8 mouse cellular contexts compared by ENCODE assay signal in genomic region chr4:44712051-44712700, GRCm38 (mm10). TPM values are rescaled to one million over a fixed set of nuclear protein-coding genes. Genes with fewer than 3 reads are reported as not detected.
A peak's percentile ranks its signal among the peaks of the same experiment; 100 is the strongest.
DNase-seq lines count a peak whose midpoint lies in the region; ATAC-seq and TF ChIP-seq lines count a peak whose summit lies in the region.

No protein-coding gene starts in this region.

- ATAC-seq in limb, embryonic 14.5 days (ENCODE audit: low FRiP score, low read depth) = no peak
- ATAC-seq in megakaryocyte progenitor cell, adult 5-6 weeks (replicated peaks; ENCODE audit: poor library complexity) = no peak

- H3K36me3 ChIP-seq in limb, embryonic 14.5 days (ENCODE audit: control insufficient read depth, insufficient read depth, low read length) = no peaks in the 10 kb centered on the region

- H3K27ac ChIP-seq in limb, embryonic 14.5 days (replicated peaks; ENCODE audit: low read depth, low read length) = no peak overlapping the region

- no peak overlapping the region for H3K9ac ChIP-seq in limb, embryonic 14.5 days (ENCODE audit: low read depth, low read length, severe bottlenecking)

- TF ChIP-seq POLR2A in limb, embryonic 14.5 days (IDR thresholded peaks at IDR 0.05; ENCODE audit: borderline replicate concordance, extremely low read depth, insufficient read depth, insufficient read length) = no peak

- peak; percentile 44 to 45 for DNase-seq in cerebellum, postnatal 10 days
- DNase-seq in cerebellum, adult 8-10 months = no peak
- DNase-seq in testis, postnatal 14 days (ENCODE audit: low spot score) = peak; percentile 8
- no peak for DNase-seq in testis, postnatal 10 days (ENCODE audit: low spot score)
- DNase-seq in limb, embryonic 14.5 days (ENCODE audit: low spot score) = no peak
- DNase-seq in gastrocnemius, adult 8-10 months (ENCODE audit: low spot score in 2 of 2) = no peak
- no peak for DNase-seq in urinary bladder, postnatal 14 days (ENCODE audit: low spot score)

- H3K4me3 ChIP-seq in limb, embryonic 14.5 days (replicated peaks; ENCODE audit: low read length) = peak overlapping the region; percentile 16

- peak overlapping the region; percentile 19; the same call in 1 of the 2 replicates for H3K4me2 ChIP-seq in limb, embryonic 14.5 days (replicated peaks; ENCODE audit: low read depth, low read length, severe bottlenecking)

- 2% methylated on average over 25 of the region's 25 CpGs for WGBS in limb, embryonic 14.5 days

- H3K27me3 ChIP-seq in limb, embryonic 14.5 days (ENCODE audit: control insufficient read depth, insufficient read depth, low read length) = peaks cover 95% of the 10 kb centered on the region

- H3K4me1 ChIP-seq in limb, embryonic 14.5 days (ENCODE audit: control insufficient read depth, insufficient read depth, low read length) = peaks cover 6% of the 10 kb centered on the region; the same call in 1 of the 2 replicates

- no peaks in the 10 kb centered on the region for H3K9me3 ChIP-seq in limb, embryonic 14.5 days (ENCODE audit: control insufficient read depth, low read length)

RNA-seq across cellular contexts. Expression of gene Pax5, which starts 1.9 kb away (rescaled TPM):
- 0.05 and 0.13 TPM in 2 replicates for polyA plus RNA-seq in limb, embryonic 14.5 days (2012; rRNA removed)
- polyA plus RNA-seq in limb, embryonic 14.5 days (2014; fragmentation: Nextera tagmentation; extraction: Ambion mirVana) = not detected in 2 replicates
- total RNA-seq in gastrocnemius, adult 8-10 months (2022) = not detected
- total RNA-seq in megakaryocyte progenitor cell, adult 5-6 weeks (2015) = 0.10 TPM in 1 of 2 replicates, not detected in the other
- total RNA-seq in megakaryocyte progenitor cell, adult 5-6 weeks (2017) = not detected in 2 replicates

RNA-seq across cellular contexts. Expression of gene Zcchc7, which starts 43.5 kb away (rescaled TPM):
- 32.5 and 39.2 TPM in 2 replicates for polyA plus RNA-seq in limb, embryonic 14.5 days (2012; rRNA removed)
- polyA plus RNA-seq in limb, embryonic 14.5 days (2014; fragmentation: Nextera tagmentation; extraction: Ambion mirVana) = 35.2 and 36.7 TPM in 2 replicates
- total RNA-seq in gastrocnemius, adult 8-10 months (2022) = 10 to 100 TPM; 11.7 to 16.9 (median 14.4) TPM
- total RNA-seq in megakaryocyte progenitor cell, adult 5-6 weeks (2015) = 37.1 and 49.9 TPM in 2 replicates
- total RNA-seq in megakaryocyte progenitor cell, adult 5-6 weeks (2017) = 118 and 153 TPM in 2 replicates

Comparison
In these comparisons a context has a peak if more than half of its experiments do, and no peak if none do; other contexts are left out.
1. DNase-seq: peak in cerebellum, postnatal 10 days (2 of 2) and testis, postnatal 14 days (single experiment); none in cerebellum, adult 8-10 months (single experiment), testis, postnatal 10 days (single experiment), limb, embryonic 14.5 days (single experiment), gastrocnemius, adult 8-10 months (0 of 2) and urinary bladder, postnatal 14 days (single experiment).